Mouse (Mus musculus) thymus, postnatal 36 days (tissue): Measurements from ENCODE around the gene Slco1c1.

Source experiments
- DNase-seq, 2 experiments: peaks; one replicate each; pipeline ENCODE4 v3.0.0; 2022; ENCODE audit warnings: mixed read lengths in 2 of 2

Gene Slco1c1

GRCm38 (mm10) chr6:141523747-141524640 is at the start of gene Slco1c1:
TSS of gene Slco1c1 (plus strand) at chr6:141524368.
- DNase-seq = no peak

DNA sequence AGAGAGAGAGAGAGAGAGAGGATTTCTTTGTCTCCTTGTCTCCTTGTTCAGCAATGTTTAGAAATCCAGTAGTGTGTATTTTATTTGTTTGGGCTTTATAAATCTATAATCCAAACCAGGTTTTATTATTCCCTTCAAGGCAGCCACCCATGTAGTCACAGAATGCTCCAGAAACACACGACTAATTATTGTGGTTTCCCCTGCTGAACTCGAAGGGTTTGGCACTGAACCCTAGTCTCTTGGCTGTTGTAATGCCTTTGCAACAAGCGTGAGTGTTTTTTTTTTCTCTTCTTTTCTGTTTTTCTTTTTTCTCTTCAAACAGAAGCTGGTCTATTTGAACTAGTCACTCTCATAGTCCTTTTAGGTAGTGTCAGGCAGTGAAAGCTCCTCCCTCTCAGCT is 49.5 kb upstream of the Slco1c1 start:
- no peak for DNase-seq

GRCm38 (mm10) chr6:141485302-141486021 is 38.7 kb upstream of the Slco1c1 start:
- no peak for DNase-seq

DNA sequence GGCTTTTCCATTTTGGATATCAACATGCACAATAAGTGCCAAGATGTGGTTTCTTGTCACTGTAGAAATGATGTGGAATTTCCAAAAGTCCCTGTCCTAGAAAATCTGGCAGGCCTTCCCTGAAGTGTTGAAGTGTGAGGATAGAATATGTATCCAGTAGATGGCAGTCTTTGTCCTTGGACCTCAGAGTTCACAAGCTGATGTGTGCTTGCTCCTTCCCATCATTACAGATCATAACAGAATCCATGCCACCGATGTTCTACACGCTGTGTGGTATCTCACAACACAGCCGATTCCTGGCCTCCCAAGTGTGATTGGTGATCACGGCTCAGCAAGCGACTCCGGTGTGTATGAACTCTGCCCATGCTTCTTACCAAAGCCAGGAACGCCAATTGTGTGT is 36.9 kb upstream of the Slco1c1 start:
- DNase-seq = no peak

DNA sequence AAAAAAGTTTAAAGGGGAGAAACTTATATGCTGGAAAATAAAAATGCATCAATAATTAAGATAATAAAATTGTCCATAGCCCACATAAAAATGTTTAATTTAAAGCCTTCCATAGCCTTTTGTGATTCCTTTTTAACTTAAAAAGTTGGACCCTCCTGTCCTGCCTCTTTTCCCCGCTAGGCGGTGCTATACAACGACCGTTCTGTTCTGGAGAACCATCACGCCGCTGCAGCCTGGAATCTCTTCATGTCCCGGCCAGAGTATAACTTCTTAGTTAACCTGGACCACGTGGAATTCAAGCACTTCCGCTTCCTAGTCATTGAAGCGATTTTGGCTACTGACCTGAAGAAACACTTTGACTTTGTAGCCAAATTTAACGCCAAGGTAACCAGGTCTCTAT is 35.5 kb upstream of the Slco1c1 start:
- peak in 1 of 2 experiments; percentile 8 for DNase-seq

GRCm38 (mm10) chr6:141494909-141495308 is 29.3 kb upstream of the Slco1c1 start:
- no peak for DNase-seq

- DNase-seq = no peak
Observed at GRCm38 (mm10) chr6:141495634-141496418, 28.3 kb upstream of the Slco1c1 start.

GRCm38 (mm10) chr6:141499511-141499910 is 24.7 kb upstream of the Slco1c1 start:
- DNase-seq = no peak

DNA sequence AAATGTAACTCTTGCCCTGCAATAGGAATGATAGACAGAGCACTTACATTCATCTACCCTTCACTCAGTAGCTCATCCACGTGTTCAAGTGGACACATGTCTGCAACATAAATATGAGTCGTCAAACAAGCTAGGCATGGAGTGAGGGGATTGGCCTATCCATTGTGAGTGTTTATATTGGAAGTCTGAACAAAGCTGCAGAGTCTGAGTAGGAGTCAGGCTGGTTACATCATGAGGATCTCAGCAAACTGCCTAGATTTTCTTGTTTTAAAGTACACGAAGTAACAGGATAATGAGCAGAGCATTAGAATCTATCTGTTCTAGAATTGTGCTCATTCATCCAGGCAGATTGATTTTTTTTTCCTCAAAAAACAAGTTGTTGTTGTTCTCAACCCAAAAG is 23.0 kb upstream of the Slco1c1 start:
- no peak for DNase-seq

- no peak for DNase-seq
Observed at GRCm38 (mm10) chr6:141522541-141522940, 1.6 kb upstream of the Slco1c1 start.

GRCm38 (mm10) chr6:141525787-141526186 is 1.6 kb downstream of the Slco1c1 start:
- DNase-seq = no peak

DNA sequence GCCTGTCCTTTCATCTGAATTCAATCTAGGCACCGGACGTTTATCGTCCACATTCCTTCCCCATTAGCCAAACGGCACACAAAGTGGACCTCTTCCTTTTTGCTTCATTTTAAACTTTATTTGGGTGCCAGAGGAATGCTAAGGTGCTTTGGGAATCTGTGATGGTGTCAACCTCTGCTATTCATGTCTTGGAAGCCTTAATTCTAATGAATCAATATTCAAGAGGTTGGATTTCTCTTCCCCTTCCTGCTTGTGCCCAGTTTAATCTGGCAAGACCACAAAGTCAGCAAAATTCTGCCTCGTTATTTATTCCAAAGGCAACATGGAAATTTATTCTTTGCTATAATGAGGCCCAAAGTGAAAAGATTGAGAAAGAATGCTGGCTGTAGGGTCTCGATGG is 6.7 kb downstream of the Slco1c1 start:
- DNase-seq = no peak

GRCm38 (mm10) chr6:141537298-141537697 is 13.1 kb downstream of the Slco1c1 start:
- no peak for DNase-seq

GRCm38 (mm10) chr6:141541136-141541535 is 17.0 kb downstream of the Slco1c1 start:
- DNase-seq = no peak

GRCm38 (mm10) chr6:141543344-141543743 is 19.2 kb downstream of the Slco1c1 start:
- no peak for DNase-seq

GRCm38 (mm10) chr6:141558118-141558517 is 34.0 kb downstream of the Slco1c1 start:
- no peak for DNase-seq

DNA sequence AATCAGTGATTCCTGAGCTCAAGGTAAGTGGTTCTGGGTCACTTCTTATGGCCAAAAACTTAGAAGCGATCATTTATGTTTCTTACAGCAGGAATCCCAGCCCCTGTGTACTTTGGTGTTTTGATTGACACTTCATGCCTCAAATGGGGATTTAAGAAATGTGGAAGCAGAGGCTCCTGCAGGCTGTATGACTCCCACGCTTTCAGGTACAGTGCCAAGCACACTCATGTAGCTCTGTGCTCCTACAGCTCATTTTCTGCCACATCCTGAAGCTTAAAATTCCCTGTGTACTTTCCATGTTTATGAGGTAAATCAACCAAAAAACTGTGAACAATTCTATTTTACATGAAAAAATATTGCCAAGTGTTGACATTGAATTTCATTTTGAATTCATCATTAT is 43.2 kb downstream of the Slco1c1 start:
- DNase-seq = no peak

DNA sequence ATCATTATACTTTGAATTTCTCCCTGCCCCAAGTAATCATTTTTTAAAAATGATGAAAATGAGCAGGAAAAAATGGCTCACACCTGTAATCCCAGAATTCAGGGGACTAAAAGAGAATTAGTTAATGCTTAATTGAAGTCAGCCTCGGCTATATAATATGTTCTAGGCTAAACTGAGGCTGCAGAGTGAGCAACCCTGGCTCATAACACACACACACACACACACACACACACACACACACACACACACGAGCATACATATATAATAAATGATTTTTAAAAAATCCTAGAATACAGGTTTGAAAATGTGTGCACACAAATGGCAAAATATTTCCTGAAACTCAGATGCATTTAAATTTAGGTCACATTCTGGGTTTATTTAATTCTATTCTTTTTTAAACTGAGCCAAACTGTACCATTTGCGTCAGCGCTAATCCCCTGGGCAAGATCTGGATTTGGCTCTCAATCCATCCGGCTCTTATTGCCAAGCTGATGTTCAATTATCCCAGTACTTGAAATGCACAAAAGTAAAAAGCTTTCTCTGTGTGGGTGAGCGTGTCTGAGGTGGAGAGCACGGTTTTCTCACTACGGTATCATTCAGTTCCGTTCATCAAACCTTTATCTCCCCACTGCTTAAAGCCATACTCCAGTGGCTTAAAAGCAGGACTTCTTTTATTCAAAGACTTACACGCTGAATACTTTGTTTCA is 43.8 kb downstream of the Slco1c1 start:
- DNase-seq = no peak

DNA sequence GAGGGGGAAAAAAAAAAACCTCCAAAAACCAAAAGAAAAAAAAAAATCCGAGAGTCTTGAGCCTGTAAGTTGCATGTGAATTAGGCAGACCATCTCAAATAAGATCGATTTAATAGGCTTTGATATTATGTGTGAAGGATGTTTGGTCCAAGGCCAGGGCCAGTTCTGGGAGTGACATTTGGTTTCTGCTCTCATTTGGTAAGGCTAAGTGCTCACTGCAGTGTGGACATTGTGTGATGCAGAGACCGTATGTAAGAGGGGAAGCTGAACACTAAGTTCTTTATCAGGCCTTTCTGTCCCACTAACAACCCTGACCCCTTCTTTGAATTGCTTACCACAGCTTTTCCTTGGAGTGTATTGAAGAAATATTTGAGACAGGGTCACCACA is 44.4 kb downstream of the Slco1c1 start:
- no peak for DNase-seq

DNA sequence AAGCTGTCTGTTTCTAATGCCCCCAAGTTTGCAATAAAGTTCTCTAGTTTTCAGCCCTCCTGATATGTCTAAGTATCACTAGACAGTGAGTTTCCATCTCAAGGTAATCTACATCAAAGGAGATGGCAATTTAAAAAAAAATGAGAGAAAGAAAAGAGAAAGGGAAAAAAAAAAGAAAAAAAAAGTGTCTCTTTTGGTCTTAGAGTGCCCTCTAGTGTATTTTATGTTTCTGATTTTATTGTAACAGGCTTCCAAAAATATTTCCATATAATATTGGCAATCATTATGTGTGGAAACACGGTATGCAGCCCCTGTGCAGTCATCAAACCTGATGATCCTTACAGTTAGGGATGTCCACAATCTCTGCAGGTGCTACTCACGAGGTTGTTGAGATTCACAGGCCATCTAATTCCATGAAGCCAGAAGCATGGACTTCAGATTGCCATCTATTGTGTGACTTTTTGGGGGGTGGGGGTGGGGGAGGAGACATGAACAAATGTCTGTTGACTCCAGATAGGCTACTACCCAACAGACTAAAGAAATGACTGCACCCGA is 52.6 kb downstream of the Slco1c1 start:
- DNase-seq = no peak

DNA sequence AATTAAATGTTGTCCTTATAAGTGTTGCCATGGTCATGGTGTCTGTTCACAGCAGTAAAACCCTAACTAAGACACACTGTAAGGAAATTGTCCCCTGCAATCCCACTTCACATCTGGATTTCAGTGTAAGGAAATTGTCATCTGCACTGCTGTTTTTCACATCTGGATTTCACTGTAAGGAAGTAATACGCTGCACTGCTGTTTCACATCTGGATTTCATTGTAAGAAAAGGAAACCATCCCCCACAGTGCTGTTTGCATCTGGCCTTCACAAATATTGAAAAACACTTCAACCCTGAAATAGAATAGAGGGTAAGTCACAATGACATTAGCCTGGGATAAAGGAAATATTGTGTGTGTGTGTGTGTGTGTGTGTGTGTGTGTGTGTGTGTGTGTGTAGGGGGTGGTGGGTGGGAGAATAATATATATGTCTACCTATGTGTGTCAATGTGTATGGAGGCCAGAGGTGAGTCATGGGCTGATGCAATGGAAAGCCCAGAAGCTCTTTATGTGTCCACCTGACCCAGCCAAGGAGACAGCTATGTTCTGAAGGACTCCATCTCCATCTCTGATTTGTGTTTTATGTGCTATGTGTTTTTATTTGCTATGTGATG is 60.7 kb downstream of the Slco1c1 start:
- DNase-seq = no peak

DNA sequence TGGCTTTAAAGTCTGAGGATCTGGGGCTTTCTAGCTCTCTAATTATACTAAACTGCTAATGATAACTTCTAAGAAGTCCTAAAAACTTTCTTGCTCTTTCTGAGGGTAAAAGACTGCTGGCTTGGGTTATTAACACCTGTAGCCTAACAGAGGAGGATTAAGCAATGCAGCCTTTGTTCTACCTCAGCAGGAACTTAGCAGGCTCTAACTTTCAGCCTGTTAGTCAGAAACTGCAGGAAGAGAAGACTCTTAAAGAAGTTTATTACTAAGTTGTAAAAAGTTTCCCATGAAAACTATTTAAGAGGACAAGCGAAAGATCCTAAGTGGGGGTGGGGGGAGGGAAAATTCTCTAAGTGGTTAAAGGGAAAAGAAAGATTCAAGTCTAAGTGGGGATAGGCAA is 65.8 kb downstream of the Slco1c1 start:
- DNase-seq = no peak
